Mouse (Mus musculus): ENCODE measurements around the gene Coq5. TPM values are rescaled to one million over a fixed set of nuclear protein-coding genes. Genes with fewer than 3 reads are reported as not detected.

Coq5 gene
- polyA plus RNA-seq, 1 experiment from 2014 or later: 18.9 TPM

DNA sequence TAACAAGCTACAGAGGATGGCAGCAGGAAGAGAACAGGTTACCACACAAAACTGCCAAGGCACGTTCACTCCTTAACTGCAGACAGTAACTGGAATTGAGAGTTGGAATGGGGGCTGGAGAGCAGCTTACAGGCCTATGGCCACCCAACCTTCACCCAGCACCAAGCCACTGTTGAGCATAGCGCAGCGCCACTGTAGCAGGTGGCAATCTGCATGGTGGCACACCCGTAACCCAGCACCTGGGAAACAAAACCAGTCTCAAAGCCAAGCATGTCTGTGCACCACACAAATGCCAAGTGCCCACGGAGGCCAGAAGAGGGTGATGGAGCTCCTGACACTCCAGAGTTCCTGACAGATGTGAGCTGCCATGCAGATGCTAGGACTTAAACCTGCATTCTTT lies 13.1 kb upstream of the Coq5 start:
- no peak for TF ChIP-seq CTCF (IDR thresholded peaks at IDR 0.05)
- no peak for TF ChIP-seq EP300 (IDR thresholded peaks at IDR 0.05)
- H3K27me3 ChIP-seq (replicated peaks; ENCODE audit: insufficient read depth, low read length): no peaks in the 10 kb centered on the region
- no peak overlapping the region for H3K4me2 ChIP-seq (replicated peaks; ENCODE audit: low read depth, low read length)
- H3K36me3 ChIP-seq (ENCODE audit: insufficient read depth, low read length): no peaks in the 10 kb centered on the region
- no peak for DNase-seq (ENCODE audit: low spot score)
- H3K4me3 ChIP-seq (ENCODE audit: low read depth, low read length): no peak overlapping the region
- peaks cover 13% of the 10 kb centered on the region; the same call in 1 of the 2 replicates for H3K4me1 ChIP-seq (ENCODE audit: insufficient read depth, low read depth, low read length)
- H3K9me3 ChIP-seq (ENCODE audit: low read length): no peaks in the 10 kb centered on the region
- peak; percentile 34; the same call in 1 of the 2 replicates for ATAC-seq
- no peak overlapping the region for H3K27ac ChIP-seq (ENCODE audit: low read length)
- 73% methylated on average over 5 of the region's 5 CpGs for WGBS
- no peak overlapping the region for H3K9ac ChIP-seq (replicated peaks; ENCODE audit: low read depth)

DNA sequence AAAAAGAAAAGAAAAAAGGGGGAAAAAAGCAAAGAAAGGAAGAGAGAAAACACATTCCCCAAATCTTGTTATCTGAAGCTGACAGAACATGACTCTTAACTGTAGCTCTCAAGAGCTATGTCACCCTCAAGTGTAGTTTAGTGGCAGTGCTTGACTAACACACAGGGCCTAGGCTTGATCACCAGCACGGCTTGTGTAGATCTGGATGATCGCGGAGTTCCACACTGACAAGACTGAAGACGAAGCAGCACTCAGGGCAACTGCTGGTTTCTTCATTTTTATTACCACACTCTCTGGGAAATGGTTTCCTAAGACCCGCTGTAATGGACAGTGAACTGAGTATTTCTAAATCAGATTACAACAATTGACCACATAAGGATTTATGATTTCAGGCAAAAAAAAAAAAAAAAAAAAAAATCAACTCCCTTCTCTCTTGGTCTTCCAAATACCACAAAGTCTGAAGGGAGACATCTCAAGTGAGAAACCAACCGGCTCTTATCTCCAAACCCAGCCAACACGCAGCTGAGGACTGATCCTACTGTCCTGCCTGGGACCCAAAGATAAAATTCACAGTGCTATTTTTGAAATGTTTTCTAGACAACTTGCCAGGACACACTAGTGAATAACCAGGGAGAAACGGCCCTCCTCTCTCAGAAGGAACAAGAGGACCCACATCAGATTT lies 12.5 kb upstream of the Coq5 start:
- H3K4me1 ChIP-seq (ENCODE audit: insufficient read depth, low read depth, low read length): peaks cover 13% of the 10 kb centered on the region; the same call in 1 of the 2 replicates
- no peak for TF ChIP-seq CTCF (IDR thresholded peaks at IDR 0.05)
- TF ChIP-seq EP300 (IDR thresholded peaks at IDR 0.05): no peak
- no peak overlapping the region for H3K27ac ChIP-seq (ENCODE audit: low read length)
- 42% methylated on average over 8 of the region's 8 CpGs for WGBS
- no peak overlapping the region for H3K9ac ChIP-seq (replicated peaks; ENCODE audit: low read depth)
- H3K4me2 ChIP-seq (replicated peaks; ENCODE audit: low read depth, low read length): no peak overlapping the region
- H3K27me3 ChIP-seq (replicated peaks; ENCODE audit: insufficient read depth, low read length): no peaks in the 10 kb centered on the region
- peak; percentile 40 for ATAC-seq
- DNase-seq (ENCODE audit: low spot score): peak; percentile 79
- no peaks in the 10 kb centered on the region for H3K9me3 ChIP-seq (ENCODE audit: low read length)
- no peaks in the 10 kb centered on the region for H3K36me3 ChIP-seq (ENCODE audit: insufficient read depth, low read length)
- no peak overlapping the region for H3K4me3 ChIP-seq (ENCODE audit: low read depth, low read length)

DNA sequence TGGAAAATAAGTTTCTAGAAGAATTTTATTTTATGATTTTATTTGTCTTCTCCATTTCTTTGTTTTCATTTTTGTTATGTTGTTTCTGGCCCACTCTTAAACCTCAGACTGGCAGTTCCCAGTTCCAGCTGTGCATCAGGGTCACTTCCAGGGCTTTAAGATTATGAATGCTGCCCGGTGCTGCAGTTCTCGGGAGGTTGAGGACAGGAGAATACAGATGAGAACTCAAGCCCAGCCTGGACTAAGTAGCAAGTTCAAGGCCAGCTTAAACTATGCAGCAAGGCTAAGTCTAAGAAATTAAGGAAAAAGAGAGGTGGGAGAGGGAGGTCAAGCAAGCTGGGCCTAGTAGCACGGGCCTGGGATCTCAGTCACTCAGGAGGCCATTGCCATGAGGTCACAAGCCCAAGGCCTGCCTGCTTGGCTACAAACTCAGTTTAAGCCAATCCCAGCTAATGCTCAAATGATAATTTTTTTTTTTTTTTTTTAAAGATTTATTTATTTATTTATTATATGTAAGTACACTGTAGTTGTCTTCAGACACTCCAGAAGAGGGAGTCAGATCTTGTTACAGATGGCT lies 11.9 kb upstream of the Coq5 start:
- no peaks in the 10 kb centered on the region for H3K27me3 ChIP-seq (replicated peaks; ENCODE audit: insufficient read depth, low read length)
- H3K27ac ChIP-seq (ENCODE audit: low read length): peak overlapping the region; percentile 28
- no peak overlapping the region for H3K4me2 ChIP-seq (replicated peaks; ENCODE audit: low read depth, low read length)
- TF ChIP-seq EP300 (IDR thresholded peaks at IDR 0.05) (no peak), CTCF (IDR thresholded peaks at IDR 0.05) (no peak)
- ATAC-seq (no peak), DNase-seq (ENCODE audit: low spot score) (no peak)
- H3K4me1 ChIP-seq (ENCODE audit: insufficient read depth, low read depth, low read length): peaks cover 13% of the 10 kb centered on the region; the same call in 1 of the 2 replicates
- no peak overlapping the region for H3K4me3 ChIP-seq (ENCODE audit: low read depth, low read length)
- H3K36me3 ChIP-seq (ENCODE audit: insufficient read depth, low read length): no peaks in the 10 kb centered on the region
- no peaks in the 10 kb centered on the region for H3K9me3 ChIP-seq (ENCODE audit: low read length)
- no peak overlapping the region for H3K9ac ChIP-seq (replicated peaks; ENCODE audit: low read depth)
- 60% methylated on average over 3 of the region's 3 CpGs for WGBS

DNA sequence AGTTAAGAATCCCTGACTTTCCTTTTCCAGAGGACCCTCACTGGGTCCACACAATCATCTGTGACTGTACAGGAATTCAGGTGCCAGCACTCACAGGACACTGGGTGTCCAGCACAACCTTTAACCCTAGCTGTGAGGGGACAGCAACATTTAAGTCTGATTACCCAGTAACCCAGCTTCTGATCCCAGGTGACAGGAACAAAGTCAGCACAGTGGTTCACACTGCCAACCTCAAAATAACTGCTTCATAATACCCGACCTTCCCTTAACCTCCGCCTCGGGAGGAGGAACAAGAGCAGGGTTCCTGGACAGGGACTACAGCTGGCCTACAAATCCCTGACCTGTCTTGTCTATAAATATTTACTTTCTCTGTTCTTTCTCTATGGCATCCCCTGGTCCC lies 11.2 kb upstream of the Coq5 start:
- H3K9ac ChIP-seq (replicated peaks; ENCODE audit: low read depth): no peak overlapping the region
- WGBS: 46% methylated on average over 3 of the region's 3 CpGs
- peaks cover 13% of the 10 kb centered on the region; the same call in 1 of the 2 replicates for H3K4me1 ChIP-seq (ENCODE audit: insufficient read depth, low read depth, low read length)
- no peak for ATAC-seq
- H3K27ac ChIP-seq (ENCODE audit: low read length): peak overlapping the region; percentile 15
- H3K9me3 ChIP-seq (ENCODE audit: low read length): no peaks in the 10 kb centered on the region
- no peak for DNase-seq (ENCODE audit: low spot score)
- no peak for TF ChIP-seq EP300 (IDR thresholded peaks at IDR 0.05)
- H3K27me3 ChIP-seq (replicated peaks; ENCODE audit: insufficient read depth, low read length): no peaks in the 10 kb centered on the region
- no peak overlapping the region for H3K4me3 ChIP-seq (ENCODE audit: low read depth, low read length)
- H3K4me2 ChIP-seq (replicated peaks; ENCODE audit: low read depth, low read length): no peak overlapping the region
- no peaks in the 10 kb centered on the region for H3K36me3 ChIP-seq (ENCODE audit: insufficient read depth, low read length)

DNA sequence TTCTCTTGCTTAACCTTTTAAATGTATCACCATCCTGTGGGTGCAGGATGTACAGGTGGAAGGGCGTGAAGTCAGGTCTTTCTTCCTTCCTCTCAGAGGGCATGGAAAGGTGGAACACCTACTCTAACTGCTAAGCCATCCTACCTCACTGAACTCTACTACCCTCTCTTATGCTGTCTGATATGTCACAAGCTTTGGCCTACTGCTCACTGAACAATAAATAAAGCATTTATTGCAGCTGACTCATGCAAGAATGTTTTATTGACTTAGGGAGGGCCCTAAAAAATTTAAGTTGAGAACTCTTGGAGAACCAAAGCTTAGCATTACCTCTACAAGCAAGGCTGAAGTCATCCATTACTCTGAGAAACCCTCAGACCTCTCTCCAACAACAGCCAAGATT lies 9.5 kb upstream of the Coq5 start:
- no peak overlapping the region; the same call in 1 of the 2 replicates for H3K27ac ChIP-seq (ENCODE audit: low read length)
- H3K4me3 ChIP-seq (ENCODE audit: low read depth, low read length): peak overlapping the region; percentile 99; the same call in 1 of the 2 replicates
- no peak overlapping the region for H3K9ac ChIP-seq (replicated peaks; ENCODE audit: low read depth)

DNA sequence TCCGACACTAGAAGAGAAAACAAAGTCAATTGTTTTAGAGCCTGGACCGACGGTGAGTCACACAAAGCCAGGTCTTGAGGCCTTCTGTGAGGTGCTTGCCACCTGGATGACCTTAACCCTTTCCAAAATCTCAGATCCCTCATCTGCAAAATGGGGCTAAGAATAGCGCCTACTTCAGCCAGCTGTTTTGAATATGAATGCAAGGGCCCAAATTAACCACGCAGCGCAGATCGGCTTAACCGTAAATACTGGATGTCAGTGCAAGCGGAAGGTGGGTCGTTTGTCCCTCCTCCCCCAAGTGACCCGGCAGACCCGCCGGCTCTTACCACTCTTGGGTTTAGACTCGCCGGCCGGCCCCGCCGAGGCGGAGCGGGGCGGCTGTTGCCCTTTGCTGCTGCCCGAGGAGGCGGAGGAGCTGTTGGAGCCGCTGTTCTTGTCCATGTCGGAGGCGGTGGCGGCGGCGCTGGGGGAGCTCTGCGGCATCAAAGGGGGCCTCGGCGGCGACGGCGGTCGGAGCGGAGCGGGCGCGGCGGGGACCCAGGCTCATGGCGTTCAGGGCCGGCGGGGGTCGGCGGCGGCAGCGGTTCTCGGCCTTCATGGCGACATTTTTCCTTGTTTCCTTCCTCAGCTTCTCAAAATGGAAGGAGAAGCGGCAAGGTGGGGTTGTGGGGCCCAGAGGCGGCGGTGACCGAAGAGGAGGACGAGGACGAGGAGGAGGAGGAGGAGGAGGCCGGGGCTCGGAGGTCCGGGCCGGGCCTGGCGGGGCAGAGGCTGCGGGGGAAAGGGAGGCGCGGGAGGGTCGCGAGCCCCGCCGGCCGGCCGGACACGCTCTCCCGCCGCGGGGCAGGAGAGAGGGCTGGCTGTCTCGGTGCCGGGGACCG lies 7.3 kb upstream of the Coq5 start:
- peaks cover 13% of the 10 kb centered on the region; the same call in 1 of the 2 replicates for H3K4me1 ChIP-seq (ENCODE audit: insufficient read depth, low read depth, low read length)
- H3K9me3 ChIP-seq (ENCODE audit: low read length): no peaks in the 10 kb centered on the region
- no peaks in the 10 kb centered on the region for H3K27me3 ChIP-seq (replicated peaks; ENCODE audit: insufficient read depth, low read length)
- peak overlapping the region; percentile 99 for H3K4me3 ChIP-seq (ENCODE audit: low read depth, low read length)
- peak overlapping the region; percentile 68 for H3K4me2 ChIP-seq (replicated peaks; ENCODE audit: low read depth, low read length)
- WGBS: under 1% methylated on average over 64 of the region's 77 CpGs
- ATAC-seq: peak; percentile 63
- no peaks in the 10 kb centered on the region for H3K36me3 ChIP-seq (ENCODE audit: insufficient read depth, low read length)
- peak overlapping the region; percentile 90 for H3K27ac ChIP-seq (ENCODE audit: low read length)
- TF ChIP-seq EP300 (IDR thresholded peaks at IDR 0.05) (no peak), CTCF (IDR thresholded peaks at IDR 0.05) (no peak)
- DNase-seq (ENCODE audit: low spot score): peak; percentile 72
- peak overlapping the region; percentile 99 for H3K9ac ChIP-seq (replicated peaks; ENCODE audit: low read depth)

More for the DNA sequence above, 9.5 kb upstream of the Coq5 start:
- TF ChIP-seq EP300 (IDR thresholded peaks at IDR 0.05): peak; percentile 27; the same call in 1 of the 2 replicates
- TF ChIP-seq CTCF (IDR thresholded peaks at IDR 0.05): no peak
- 68% methylated on average over 1 of the region's 1 CpGs for WGBS
- ATAC-seq: peak; percentile 9; the same call in 1 of the 2 replicates
- Histone ChIP-seq H3K36me3 (ENCODE audit: insufficient read depth, low read length) (no peaks in the 10 kb centered on the region), H3K4me1 (ENCODE audit: insufficient read depth, low read depth, low read length) (peaks cover 13% of the 10 kb centered on the region; the same call in 1 of the 2 replicates), H3K27me3 (replicated peaks; ENCODE audit: insufficient read depth, low read length) (no peaks in the 10 kb centered on the region), H3K4me2 (replicated peaks; ENCODE audit: low read depth, low read length) (peak overlapping the region; percentile 68; the same call in 1 of the 2 replicates), H3K9me3 (ENCODE audit: low read length) (no peaks in the 10 kb centered on the region)
- DNase-seq (ENCODE audit: low spot score): peak; percentile 75

All from lung, postnatal 0 days (tissue).